Mouse (Mus musculus) E14TG2a.4 (cell line): ENCODE results near the gene Eppin.
"Not testable (repeated sequence)": the region's sequence is repeated elsewhere in the genome, so short reads cannot be mapped to it uniquely, and the experiment has no call there.

Experiments
- CTCF ChIP-seq: conservative IDR thresholded peaks from 2 replicates; pipeline ENCODE4 v1.5.1; 2014; ENCODE audit warnings: low read length
- NANOG ChIP-seq: IDR thresholded peaks from 2 replicates; pipeline ENCODE4 v1.6.1; 2014; ENCODE audit warnings: borderline replicate concordance, low read length, mixed read lengths

- not testable (repeated sequence) for TF ChIP-seq CTCF, NANOG
These were observed 8.2 kb downstream of the Eppin start, which contains the start of gene Wfdc6a for GRCm38 (mm10) chr2:164585025-164585725.
